Mouse (Mus musculus) gastrocnemius, postnatal 4 days (tissue): ENCODE results near the gene Med13l. TPM values are rescaled to one million over a fixed set of nuclear protein-coding genes. Genes with fewer than 3 reads are reported as not detected.

Source experiments
- DNase-seq, 2 experiments: peaks; one replicate each; pipeline ENCODE4 v3.0.0; 2021 to 2022; ENCODE audit warnings: low spot score in 2 of 2, mixed read lengths in 2 of 2
- total RNA-seq, 2 experiments: library from RNA; stranded (reverse); gene quantifications; 2 replicates each; pipeline ENCODE4 v1.2.3; 2021

Med13l gene
- total RNA-seq, 2 experiments from 2014 or later: 38.6 to 42.3 TPM

DNA sequence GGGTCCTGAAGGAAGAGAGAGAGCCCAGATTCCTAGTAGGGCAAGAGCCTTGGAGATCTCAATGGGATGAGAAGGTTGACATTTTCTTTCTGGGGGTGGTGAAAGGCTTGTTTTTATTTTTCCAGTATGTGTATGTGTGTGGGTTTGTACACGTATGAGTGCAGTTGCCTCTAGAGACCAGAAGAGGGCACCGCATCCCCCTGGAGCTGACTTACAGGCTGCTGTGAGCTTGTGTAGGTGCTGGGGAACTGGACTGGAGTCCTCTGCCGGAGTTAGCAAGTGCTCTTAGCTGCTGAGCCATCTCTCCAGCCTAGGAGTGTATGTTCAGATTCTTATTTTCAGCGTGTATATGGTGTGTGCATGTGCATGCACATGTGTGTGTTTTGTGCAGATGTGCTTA, 5.2 kb upstream of the Med13l start:
- no peak for DNase-seq

DNA sequence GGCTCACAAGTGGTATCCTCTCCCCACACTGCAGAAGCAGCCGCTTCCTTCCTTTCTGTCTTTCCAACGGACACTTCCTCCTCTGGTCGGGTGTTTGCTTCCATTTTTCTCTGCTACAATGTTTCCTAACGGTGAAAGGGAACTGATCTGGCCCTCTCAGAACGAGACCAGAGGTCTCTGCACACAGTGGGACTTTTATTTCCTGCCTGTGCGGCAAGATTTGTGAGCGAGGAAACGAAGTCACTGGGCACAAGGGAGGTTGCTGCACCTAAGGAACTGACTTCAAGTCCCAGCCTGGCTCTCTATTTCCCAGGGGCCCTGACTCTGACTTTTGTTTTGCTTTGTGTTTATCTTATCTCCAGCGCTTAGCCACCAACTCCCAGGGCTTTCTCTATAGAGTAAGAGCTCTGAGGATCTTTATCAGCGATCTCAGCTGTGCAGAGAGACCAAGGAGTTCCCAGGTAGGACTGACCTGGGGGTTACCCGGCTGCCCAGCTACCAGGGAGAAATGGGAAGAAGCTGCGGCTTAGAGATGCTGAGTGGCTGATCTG, 4.0 kb upstream of the Med13l start:
- DNase-seq: no peak

DNA sequence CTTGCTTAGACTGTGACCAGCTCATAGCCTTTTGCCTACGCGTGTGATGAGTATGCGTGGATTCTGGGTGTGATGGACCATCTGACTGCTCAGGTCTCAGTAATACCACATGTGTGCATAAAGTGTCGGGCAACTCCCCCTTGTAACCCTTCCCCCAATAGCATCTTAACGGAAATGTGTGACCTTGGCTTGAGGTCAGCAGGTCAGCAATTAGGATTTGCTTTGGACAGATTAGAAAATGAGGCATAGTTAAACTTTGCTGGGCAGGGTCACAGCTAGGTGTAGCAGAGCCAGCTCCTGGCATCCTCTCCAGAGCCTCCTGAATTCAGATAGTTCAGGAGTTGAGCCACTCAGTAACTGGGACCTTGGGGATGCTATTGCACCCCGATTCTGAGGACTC, 1.6 kb upstream of the Med13l start:
- DNase-seq: no peak

DNA sequence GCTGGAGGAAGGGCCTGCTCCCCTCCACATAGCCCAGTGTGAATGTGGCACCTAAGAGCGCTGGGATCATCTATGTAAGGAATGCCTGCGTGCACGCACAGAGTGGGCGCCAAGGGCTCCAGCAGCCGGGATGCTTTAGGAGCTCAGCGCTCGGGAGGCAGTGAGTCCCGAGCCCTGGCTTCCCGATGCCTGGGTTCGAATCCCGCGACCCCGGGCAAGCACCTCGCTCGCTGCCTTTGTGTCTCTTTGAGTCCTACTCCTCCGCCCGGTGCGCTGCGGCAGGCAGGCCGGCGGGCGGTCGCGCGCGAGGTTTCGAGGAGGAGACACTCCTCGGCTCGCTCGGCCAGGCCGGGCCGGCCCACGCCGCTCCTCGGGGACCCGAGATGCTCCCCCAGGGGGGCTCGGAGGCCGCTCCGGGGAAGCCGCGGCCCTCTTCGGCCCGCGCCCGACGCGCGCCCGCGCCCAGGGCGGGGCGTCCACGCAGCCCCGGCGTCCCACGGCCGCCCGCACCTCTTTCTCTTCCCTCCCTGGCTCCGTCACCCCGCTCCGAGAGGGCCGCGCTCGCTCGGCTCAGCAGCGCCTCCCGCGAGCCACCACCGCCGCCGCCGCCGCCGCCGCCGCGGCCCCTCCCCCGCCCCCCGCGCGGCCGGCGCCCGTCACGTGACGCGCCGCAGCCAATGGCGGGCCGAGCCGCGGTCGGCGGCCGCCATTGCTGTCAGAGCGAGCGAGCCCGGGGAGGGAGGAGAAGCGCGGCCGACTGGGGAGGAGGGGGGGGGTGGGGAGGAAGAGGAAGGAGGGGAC, 695 bp upstream of the Med13l start:
- DNase-seq: peak; percentile 85 to 87

DNA sequence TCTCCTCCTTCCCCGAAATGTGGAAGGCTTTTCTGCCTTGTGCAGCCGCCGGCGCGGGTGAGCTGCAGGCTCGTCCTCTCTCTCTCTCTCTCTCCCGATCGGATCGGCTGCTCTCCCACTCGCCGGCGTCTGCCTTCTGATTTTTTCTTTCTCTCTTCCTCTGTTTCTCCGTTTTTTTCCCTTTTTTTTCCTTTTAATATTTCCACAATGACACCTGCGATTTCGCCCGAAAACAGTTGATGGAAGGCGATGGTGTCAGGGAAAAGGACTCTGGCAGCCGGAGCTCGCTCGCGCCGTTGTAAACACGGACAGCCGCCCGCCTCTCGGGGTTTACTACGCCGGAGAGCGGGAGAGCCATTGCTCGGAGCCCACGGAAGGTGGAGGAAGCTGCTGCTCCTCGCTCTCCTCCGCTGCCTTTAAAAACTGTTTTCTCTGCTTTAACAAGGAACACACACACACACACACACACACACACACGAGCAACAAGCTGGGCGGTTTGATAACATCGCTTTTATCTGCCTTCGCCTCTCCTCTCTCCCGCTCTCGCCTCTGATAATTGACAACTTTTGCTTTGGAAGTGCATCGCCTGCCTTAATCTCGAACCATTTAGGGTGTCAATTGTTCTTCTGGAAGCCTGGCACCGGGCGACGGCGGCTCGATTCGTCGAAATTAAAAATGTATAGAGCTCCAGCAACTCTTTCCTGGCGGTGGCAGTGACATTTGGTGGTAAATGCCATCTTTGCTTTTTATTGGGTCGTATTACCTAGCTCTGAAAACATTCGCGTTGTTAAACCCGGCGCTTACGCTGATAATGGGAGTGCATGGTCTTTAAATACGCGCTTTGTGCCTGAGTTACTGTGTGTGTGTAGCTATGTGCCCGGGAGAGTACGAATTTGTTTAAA, 858 bp downstream of the Med13l start:
- DNase-seq: peak in 1 of 2 experiments; percentile 54

DNA sequence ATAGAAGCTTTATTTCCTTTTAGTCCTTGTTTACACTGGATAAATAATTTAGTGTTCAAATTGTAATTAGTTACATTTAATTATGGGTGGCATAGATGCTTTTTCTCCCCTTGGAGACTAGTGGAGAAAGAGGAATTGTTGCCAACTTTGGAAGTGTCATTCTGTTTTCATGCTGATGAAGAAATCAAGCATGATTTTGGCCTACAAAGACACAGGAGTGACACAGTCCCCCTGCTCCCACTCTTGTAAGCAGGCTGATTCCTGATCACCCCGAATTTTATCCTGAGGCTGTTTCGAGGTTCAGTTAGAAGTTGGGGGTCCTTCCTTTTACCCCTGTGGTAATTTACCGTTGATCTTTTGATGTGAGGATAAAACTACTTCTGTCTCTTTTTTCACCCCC, 1.7 kb downstream of the Med13l start:
- DNase-seq: no peak

DNA sequence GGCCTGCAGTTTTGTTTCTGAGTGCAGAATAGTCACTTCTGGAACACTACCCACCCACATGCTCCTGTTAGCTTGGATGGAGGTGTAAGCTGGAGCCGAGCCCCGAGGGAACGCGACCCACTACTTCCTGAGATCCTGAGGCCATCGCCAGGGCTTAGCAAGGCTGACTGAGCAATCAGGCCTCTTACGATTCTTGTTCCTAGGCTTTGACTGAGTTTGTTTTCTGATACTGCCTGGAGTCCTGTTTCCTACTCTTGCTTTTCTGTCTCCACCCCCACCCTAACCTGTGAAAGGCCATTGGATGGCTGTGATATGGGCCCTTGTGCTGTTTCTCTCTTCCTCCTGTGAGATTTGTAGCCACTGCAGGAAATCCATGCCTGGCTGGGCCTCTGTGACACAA, 3.1 kb downstream of the Med13l start:
- DNase-seq: no peak

DNA sequence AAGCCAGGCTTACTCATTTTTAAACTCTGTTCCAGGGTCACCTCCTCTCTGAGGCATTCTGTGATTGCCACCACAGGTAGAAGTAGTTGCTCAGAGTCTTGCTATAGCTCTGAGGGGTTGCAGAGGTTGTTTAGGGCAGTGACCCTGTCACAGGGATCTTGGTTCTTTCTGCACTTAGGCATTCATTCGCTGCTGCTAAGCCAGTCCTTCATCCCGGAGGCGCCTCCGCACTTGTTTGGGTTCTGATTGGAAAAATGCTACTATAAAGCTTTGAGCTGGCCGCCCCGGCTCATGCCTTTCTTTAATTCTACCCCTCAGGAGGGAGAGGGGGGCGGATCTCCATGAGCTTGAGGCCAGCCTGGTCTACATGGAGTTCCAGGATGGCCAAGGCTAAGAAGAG, 6.9 kb downstream of the Med13l start:
- DNase-seq: no peak

DNA sequence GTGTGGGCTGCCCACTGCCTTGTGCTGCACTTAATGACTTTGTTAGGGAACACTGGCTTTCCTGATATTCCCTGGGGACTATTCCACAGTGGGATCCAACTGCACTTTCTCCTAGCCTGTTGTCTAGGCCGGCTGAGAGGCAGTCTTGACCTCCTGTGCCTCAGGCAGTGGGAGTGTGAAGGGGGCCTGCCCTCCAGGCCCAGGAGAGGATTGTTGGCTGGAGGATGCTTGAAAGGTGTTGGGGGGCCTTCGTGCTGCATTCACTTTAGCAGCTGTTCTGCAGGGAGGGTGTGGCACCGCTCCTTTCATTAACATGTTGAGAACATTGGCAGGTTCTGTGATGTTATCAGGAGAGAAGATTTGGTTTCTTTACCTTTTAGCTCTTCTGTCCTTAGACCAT, 8.5 kb downstream of the Med13l start:
- DNase-seq: no peak

DNA sequence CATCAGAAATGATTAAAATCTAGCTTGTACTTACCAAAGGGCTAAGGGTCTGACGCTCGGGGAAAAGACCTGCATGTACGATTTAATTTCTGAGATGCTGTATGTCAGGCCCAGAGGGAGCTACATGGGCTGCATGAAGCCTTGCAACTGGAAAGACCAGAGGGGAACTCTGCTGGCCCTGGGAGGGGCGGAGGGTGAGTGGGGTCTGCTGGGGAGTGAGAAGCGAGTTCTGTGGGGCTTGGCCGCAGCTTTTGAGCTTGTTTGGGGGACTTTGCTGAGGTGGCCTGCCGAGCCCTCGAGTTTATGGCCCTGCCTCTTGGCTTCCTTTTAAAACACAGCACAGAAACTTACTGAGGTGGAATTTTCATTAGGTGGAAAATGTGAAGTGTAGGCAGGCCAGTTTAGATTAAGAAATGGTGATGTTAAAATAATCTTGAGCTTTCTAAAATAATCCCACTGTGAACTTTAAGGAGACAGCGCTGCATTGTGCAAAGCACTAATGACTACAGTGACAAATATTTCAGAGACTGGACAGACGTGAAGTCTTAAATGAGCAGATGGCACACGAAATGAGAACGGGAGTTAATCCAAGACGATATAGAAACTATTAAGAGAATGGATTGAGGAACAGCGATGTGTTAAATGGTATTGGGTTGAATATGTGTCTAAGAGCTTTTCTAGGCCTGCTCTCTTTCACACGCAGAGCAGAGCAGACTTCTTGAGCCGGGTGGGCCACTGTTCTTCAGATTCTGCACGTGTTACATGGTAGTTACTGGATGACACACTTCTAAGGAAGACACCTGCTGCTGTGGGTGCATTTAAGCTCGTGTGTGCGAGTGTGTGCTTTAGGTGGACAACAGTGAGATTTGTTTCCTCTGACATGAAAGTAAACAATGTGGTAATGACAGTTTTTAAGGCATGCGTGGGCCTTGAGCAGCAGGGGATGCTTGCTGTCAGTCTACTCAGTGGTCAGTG, 9.4 kb downstream of the Med13l start:
- no peak for DNase-seq

DNA sequence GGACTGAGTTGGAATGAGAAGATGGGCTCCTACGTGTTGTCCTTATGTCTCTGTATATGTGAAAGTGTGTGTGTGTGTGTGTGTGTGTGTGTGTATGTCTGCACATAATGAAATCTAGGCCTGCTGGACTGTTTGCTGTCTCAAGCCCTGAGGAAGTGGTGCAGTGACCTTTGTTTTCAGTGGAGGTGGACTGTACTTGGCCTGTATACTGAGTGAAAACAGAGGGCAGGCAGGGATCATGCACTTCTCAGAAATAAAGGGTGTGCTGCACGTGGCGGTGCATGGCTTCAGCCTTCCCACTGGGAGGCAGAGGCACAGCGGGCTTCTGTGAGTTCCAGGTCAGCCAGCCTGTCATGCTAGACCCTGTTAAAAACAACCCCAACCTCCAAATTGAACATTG, 11.0 kb downstream of the Med13l start:
- DNase-seq: no peak

DNA sequence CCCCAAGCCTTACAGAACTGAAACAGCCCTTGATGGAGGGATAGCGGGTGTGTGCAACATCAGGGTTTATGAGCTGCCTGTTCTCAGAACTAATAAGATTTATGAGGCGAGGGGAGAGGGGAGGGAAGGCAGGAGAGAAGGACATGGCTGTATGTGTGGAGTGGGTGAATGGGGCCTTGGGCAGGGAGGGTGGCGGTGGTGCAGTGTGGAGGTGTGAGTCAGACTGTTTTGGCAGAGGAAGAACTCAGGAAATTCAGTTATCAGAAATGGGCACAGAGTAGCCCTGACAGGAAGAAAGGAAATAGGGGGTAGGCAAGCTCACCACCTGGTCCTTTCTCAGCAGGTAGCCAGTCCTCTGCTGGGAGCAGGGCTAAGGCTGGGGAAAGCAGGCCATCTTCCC, 13.8 kb downstream of the Med13l start:
- DNase-seq: no peak

DNA sequence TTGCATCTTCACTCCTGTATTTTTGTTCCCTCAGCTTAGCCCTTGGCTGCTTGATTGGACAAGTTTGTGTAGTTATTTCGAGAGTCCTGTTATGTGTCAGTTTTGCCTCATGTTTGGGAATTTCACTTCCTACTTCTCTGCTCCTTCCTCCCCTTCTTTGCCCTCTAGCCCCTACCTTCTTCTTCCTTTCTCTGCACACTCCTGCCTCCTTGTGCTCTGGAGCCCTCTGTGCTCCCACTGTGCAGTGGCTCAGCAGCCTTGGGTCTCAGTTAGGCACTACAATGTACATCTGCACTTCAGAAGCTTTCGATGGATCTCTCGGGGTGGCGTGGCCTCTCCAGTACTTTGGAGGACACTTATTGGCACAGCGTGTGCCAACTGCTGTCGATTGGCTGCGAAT, 14.5 kb downstream of the Med13l start:
- no peak for DNase-seq

DNA sequence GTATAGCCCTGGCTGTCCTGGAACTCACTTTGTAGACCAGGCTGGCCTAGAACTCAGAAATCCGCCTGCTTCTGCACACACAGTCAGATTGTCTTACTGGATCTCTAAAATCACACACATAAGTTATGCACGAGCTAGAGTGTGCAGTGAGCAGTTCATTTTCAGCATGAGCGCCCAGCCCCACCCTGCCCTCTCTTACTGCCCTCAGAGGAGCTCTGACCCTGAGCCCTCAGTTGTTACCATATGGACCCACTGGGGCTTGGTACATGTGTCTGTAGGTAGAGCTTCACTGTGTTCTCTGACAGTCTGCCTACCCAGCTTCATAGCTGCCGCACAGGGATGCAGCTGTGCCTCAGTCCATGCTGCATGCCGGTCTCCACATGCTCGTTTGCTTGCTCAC, 15.4 kb downstream of the Med13l start:
- no peak for DNase-seq

DNA sequence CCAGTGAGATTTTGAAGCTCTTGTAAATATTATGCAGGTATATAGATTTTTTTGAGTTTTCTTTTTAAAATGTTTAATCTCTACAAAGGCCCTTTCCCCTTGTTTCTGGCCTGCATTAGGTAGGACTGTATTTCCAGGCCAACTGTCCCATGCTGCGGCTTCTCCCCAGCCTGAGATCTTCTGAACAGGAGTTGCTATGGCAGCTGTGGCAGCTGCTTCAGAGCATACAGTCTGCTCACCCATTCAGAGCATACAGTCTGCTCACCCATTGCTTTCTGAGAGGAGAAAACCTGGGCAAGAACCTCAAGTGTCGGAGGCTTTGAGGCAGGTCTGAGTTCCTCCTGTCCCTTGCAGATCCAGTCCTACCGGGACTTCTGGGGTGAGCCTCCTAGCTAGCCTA, 16.3 kb downstream of the Med13l start:
- DNase-seq: no peak

DNA sequence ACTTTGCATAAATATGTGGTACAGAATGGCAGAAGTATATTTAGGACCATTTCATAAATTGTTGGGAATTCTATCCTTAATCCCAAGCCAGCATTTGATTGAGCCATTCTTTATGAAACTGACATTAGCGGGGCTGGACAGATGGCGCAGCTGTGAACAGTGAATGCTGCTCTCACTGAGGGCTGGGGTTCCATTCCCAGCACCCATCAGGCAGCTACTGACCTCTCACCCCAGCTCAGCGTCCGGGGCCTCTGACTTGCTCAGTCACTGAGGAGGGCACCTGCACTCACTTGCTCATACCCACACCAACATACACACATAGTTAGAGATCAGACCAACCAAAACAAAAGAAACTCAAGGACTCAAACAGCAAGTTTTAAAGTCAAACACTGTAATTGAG, 24.9 kb downstream of the Med13l start:
- no peak for DNase-seq

DNA sequence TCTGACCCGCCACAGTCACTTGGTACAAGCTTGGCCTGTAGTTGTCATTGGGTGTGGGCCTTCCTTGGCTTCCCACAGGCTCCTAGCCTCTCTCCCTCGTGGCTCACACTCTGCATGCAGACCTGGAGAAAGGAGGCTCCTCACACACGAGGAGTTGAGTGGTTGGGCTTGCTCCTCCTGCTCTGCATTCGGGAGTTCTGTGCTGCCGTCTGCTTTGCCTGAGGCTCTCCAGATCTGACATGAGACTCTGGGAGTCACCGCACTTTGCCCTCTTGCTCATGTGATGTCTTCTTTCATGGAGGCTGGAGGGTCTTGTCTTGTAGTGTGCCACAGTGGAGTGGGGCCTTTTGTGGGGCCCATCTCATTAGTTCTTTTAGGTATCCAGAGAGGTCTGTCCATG, 26.1 kb downstream of the Med13l start:
- no peak for DNase-seq

DNA sequence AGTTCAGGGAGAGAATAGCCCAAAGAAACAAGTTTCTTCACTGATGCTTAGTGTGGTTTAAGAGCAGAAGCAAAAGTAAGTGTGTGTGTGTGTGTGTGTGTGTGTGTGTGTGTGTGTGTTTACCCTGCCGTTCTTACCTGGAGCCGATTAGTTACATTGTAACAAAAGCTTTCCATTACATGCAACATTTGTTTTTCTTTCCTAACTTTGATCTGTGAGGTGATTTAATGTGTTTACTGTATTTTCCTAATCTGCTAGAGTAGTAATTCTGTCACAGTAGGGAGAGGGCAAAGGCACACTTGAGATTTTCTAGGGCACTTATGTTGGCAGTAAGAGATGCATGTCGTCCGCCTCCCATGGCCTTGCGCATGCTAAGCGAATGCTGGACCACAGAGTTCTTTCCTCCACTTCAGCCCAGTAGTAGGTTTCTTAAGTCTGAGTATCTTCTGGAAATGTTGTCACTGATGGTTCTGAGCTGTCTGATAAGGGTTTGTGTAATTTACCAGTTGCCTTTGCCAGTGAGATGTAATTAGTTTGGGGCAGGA, 28.0 kb downstream of the Med13l start:
- no peak for DNase-seq

DNA sequence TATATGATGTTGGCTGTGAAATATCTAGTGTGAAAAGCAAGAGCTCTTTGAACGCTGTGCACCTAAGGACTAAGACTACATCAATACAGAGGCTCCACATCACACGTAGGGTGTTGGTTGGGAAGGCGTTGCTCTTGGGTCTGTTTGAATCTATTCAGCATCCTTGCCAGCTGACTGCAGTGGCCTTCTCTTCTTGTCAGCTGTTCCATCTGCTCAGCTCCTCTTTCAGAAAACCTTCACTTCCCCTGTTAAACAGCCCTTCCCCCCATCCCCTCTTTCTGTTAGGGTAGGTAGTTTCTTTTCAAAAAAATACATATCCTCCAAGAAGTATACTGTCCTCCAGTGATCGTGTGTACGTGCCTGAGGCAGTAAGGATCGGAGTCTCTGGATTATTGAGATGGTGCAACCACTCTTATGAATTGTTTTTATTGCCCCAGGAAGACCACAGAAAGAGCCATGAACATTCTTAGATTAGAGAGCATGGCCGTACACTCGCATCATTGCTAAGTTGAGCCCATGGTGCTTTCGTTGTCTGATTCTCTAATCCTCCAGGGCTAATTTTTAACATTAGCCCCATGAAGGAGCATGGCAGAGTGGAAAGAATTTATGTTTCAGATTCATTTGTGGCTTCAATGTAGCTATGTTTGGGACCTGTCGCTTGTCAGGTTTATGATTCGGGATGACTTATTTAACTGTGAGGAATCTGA, 28.9 kb downstream of the Med13l start:
- DNase-seq: no peak

DNA sequence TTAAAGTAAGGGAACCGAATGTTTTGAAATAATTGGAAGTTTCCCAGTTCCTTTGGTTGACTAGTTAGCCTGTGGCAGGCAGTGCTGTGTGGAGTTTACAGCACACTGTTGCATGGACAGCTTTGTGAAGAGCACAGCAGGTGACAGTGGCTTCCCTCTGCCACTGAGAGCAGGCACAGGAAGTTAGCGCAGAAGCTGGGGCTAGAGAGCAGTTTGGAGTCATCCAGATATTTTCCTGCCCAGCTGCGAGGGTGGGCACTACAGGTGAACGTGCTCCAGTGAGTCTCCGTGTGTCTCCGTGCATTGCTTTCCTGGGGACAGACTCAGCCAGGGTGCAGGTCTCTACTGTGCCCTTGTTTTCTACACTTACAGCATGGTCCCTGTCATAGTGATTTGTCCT, 30.4 kb downstream of the Med13l start:
- DNase-seq: no peak
